Mouse (Mus musculus) embryonic fibroblast, embryonic 13.5 days (primary cell): Measurements from ENCODE around the gene Parvb.

ENCODE experiments used
- CTCF ChIP-seq: IDR thresholded peaks from 2 replicates; pipeline ENCODE4 v1.5.1; 2011; ENCODE audit warnings: mild to moderate bottlenecking, control low read depth, low read length, moderate library complexity, borderline replicate concordance; ENCODE audit not compliant: insufficient read depth
- POLR2A ChIP-seq: IDR thresholded peaks from 2 replicates; pipeline ENCODE4 v1.6.1; 2011; ENCODE audit warnings: low read depth, mild to moderate bottlenecking, control low read depth, low read length, moderate library complexity

GRCm38 (mm10) chr15:84328870-84329269, 97.0 kb downstream of the Parvb start:
- TF ChIP-seq CTCF (no peak), POLR2A (no peak)
